Mouse (Mus musculus) spleen, adult 2 months (tissue): ENCODE measurements at regions not wholly inside any gene's neighbourhood (a gene's known extent, or its start where the extent isn't known, plus 50 kb on each side); places are given as distances from the start of the nearest gene placed in this dataset.

Source experiments
- CTCF ChIP-seq: fragments of 200-500 bp; IDR thresholded peaks from 2 replicates; pipeline ENCODE4 v1.5.1; 2011; ENCODE audit warnings: mild to moderate bottlenecking, inconsistent platforms; ENCODE audit not compliant: insufficient read depth, insufficient read length, insufficient replicate concordance; ENCODE audit errors: extremely low read depth
- POLR2A ChIP-seq: fragments of 200-500 bp; IDR thresholded peaks from 2 replicates; pipeline ENCODE4 v1.6.1; 2011; ENCODE audit warnings: low read depth, low read length, inconsistent platforms

DNA sequence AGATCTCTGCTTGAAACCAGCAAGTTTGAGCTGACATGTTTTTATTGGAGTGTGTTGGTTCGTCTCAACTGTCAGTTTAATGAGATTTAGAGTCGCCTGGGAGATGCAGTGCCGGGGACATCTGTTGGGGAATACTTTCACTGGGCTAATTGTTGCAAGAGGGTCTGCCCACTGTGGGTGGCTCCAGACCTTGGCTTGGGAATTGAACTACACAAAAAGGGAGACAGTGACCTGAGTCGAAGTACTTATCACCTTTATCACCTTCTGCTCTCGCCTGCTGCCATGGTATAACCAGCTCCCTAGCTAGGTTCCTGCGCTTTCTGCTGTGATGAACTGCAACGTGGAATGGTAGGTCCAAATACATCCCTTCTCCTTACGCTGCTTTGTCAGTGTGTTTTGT lies 321.2 kb upstream of the Adgrl2 start:
- TF ChIP-seq CTCF = no peak
- TF ChIP-seq POLR2A = no peak
